Mouse (Mus musculus) lung, adult 18-20 months (tissue): Measurements from ENCODE around the gene Fbrs.
"Not testable (repeated sequence)": the region's sequence is repeated elsewhere in the genome, so short reads cannot be mapped to it uniquely, and the experiment has no call there.

Experiments used
- DNase-seq, 2 experiments: peaks; one replicate each; pipeline ENCODE4 v3.0.0; 2022; ENCODE audit warnings: mixed read lengths in 2 of 2

Fbrs gene

GRCm38 (mm10) chr7:127478635-127479317 lies at the start of gene Fbrs:
TSS of gene Fbrs (plus strand) at chr7:127479199.
- DNase-seq: peak; percentile 98

- DNase-seq: no peak
Observed at GRCm38 (mm10) chr7:127435206-127435605, 43.8 kb upstream of the Fbrs start.

GRCm38 (mm10) chr7:127437724-127438123 lies 41.3 kb upstream of the Fbrs start:
- DNase-seq: no peak

- DNase-seq: no peak
Observed at GRCm38 (mm10) chr7:127443976-127444375, 35.0 kb upstream of the Fbrs start.

GRCm38 (mm10) chr7:127448521-127449300 lies 30.3 kb upstream of the Fbrs start, which contains the start of gene Zfp689:
TSS of gene Zfp689 (minus strand) at chr7:127449158.
- peak; percentile 95 to 97 for DNase-seq

GRCm38 (mm10) chr7:127449966-127450365 lies 29.0 kb upstream of the Fbrs start:
- no peak for DNase-seq

GRCm38 (mm10) chr7:127453056-127453455 lies 25.9 kb upstream of the Fbrs start:
- no peak for DNase-seq

GRCm38 (mm10) chr7:127454905-127455304 lies 24.1 kb upstream of the Fbrs start:
- DNase-seq: no peak

- not testable (repeated sequence) for DNase-seq
Observed at GRCm38 (mm10) chr7:127458371-127459122, 20.5 kb upstream of the Fbrs start.

- not testable (repeated sequence) for DNase-seq
Observed at GRCm38 (mm10) chr7:127459311-127459710, 19.7 kb upstream of the Fbrs start, which contains the start of gene Prr14. TSS of gene Prr14 (plus strand) at chr7:127459611.

GRCm38 (mm10) chr7:127465191-127465590 lies 13.8 kb upstream of the Fbrs start:
- no peak for DNase-seq

GRCm38 (mm10) chr7:127465670-127466069 lies 13.3 kb upstream of the Fbrs start:
- not testable (repeated sequence) for DNase-seq

GRCm38 (mm10) chr7:127466606-127467005 lies 12.4 kb upstream of the Fbrs start:
- DNase-seq: no peak

GRCm38 (mm10) chr7:127470011-127470715 lies 8.8 kb upstream of the Fbrs start:
- peak; percentile 24 to 28 for DNase-seq

GRCm38 (mm10) chr7:127470743-127471645 lies 8.0 kb upstream of the Fbrs start:
- DNase-seq: peak; percentile 95 to 96

- DNase-seq: no peak
Observed at GRCm38 (mm10) chr7:127471646-127472010, 7.4 kb upstream of the Fbrs start.

GRCm38 (mm10) chr7:127472060-127472459 lies 6.9 kb upstream of the Fbrs start:
- no peak for DNase-seq

GRCm38 (mm10) chr7:127473705-127474104 lies 5.3 kb upstream of the Fbrs start:
- no peak for DNase-seq

GRCm38 (mm10) chr7:127474378-127475070 lies 4.5 kb upstream of the Fbrs start:
- no peak for DNase-seq

GRCm38 (mm10) chr7:127475186-127475740 lies 3.7 kb upstream of the Fbrs start:
- no peak for DNase-seq

GRCm38 (mm10) chr7:127476336-127476735 lies 2.7 kb upstream of the Fbrs start:
- no peak for DNase-seq
